Mouse (Mus musculus) E14TG2a.4 (cell line): Measurements from ENCODE around the gene Zfp57.

Experiments used
- CTCF ChIP-seq: conservative IDR thresholded peaks from 2 replicates; pipeline ENCODE4 v1.5.1; 2014; ENCODE audit warnings: low read length
- NANOG ChIP-seq: IDR thresholded peaks from 2 replicates; pipeline ENCODE4 v1.6.1; 2014; ENCODE audit warnings: borderline replicate concordance, low read length, mixed read lengths
- POU5F1 ChIP-seq: IDR thresholded peaks from 2 replicates; pipeline ENCODE4 v1.6.1; 2014; ENCODE audit warnings: low read length, borderline replicate concordance

- TF ChIP-seq CTCF (no peak), POU5F1 (no peak), NANOG (no peak)
These were observed 43.8 kb downstream of the Zfp57 start for GRCm38 (mm10) chr17:37044651-37045244.
